Mouse (Mus musculus) hindbrain, embryonic 14.5 days (tissue): ENCODE results near the gene Dip2a. TPM values are rescaled to one million over a fixed set of nuclear protein-coding genes. Genes with fewer than 3 reads are reported as not detected.

Source experiments
- ATAC-seq: fragments of 200-750 bp; cut with Nextera tagmentation; 2 replicates; pipeline ENCODE4 v1.8.0; 2017; ENCODE audit warnings: moderate number of reproducible peaks, mild to moderate bottlenecking, moderate TSS enrichment, moderate library complexity; ENCODE audit not compliant: low FRiP score
- DNase-seq: peaks from one replicate; pipeline ENCODE4 v3.0.0-alpha.2; 2015; ENCODE audit warnings: low spot score
- H3K27ac ChIP-seq: fragments of 300-500 bp; sonication (generic); 2 replicates; pipeline ENCODE4 v1.5.1; 2014; ENCODE audit warnings: mild to moderate bottlenecking, moderate library complexity
- H3K27me3 ChIP-seq: fragments of 300-500 bp; sonication (generic); 2 replicates; pipeline ENCODE4 v1.6.1; 2014; ENCODE audit warnings: mild to moderate bottlenecking, low read length, mixed read lengths; ENCODE audit not compliant: control insufficient read depth, insufficient read depth
- H3K36me3 ChIP-seq: fragments of 300-500 bp; sonication (generic); replicated peaks from 2 replicates; pipeline ENCODE4 v1.6.1; 2014; ENCODE audit not compliant: control insufficient read depth, insufficient read depth
- H3K4me1 ChIP-seq: fragments of 300-500 bp; sonication (generic); replicated peaks from 2 replicates; pipeline ENCODE4 v1.6.1; 2014; ENCODE audit warnings: antibody characterized with exemption, low read length, mixed read lengths; ENCODE audit not compliant: control insufficient read depth, insufficient read depth
- H3K4me2 ChIP-seq: fragments of 300-500 bp; sonication (generic); replicated peaks from 2 replicates; pipeline ENCODE4 v1.6.1; 2014; ENCODE audit warnings: mild to moderate bottlenecking, moderate library complexity
- H3K4me3 ChIP-seq: fragments of 300-500 bp; sonication (generic); replicated peaks from 2 replicates; pipeline ENCODE4 v1.5.1; 2014; ENCODE audit warnings: mild to moderate bottlenecking, low read length
- H3K9ac ChIP-seq: fragments of 300-500 bp; sonication (generic); 2 replicates; pipeline ENCODE4 v1.6.1; 2014
- H3K9me3 ChIP-seq: fragments of 300-500 bp; sonication (generic); 2 replicates; pipeline ENCODE4 v1.6.1; 2016; ENCODE audit warnings: low read length; ENCODE audit not compliant: control insufficient read depth
- WGBS: fragments of 180-500 bp; shearing (Covaris S2); extraction: QIAGEN DNeasy Blood & Tissue Kit; methylation state at CpG from one replicate; pipeline ENCODE4 v1.1.7; 2014; 5-methylcytosine and 5-hydroxymethylcytosine counted together
- polyA plus RNA-seq: library from polyadenylated mRNA; unstranded; fragments of >200 nt; fragmentation: Nextera tagmentation; extraction: Ambion mirVana; gene quantifications from 2 replicates; pipeline ENCODE4 v1.2.1, GENCODE M21; 2014

The Dip2a gene
- polyA plus RNA-seq, 1 experiment from 2014 or later = 11.3 TPM

- ATAC-seq = peak; percentile 98
- H3K4me3 ChIP-seq = peak within 1 kb of the TSS; percentile 91
- no peaks in the 10 kb centered on the region for H3K27me3 ChIP-seq
- DNase-seq = peak; percentile 95
- H3K9me3 ChIP-seq = no peaks in the 10 kb centered on the region
- peaks cover 28% of the 10 kb centered on the region for H3K4me1 ChIP-seq
- peak within 1 kb of the TSS; percentile 97 for H3K27ac ChIP-seq
- peak within 1 kb of the TSS; percentile 79 for H3K4me2 ChIP-seq
- peak within 1 kb of the TSS; percentile 91 for H3K9ac ChIP-seq
- WGBS = under 1% methylated on average over 47 of the region's 47 CpGs
- peaks cover 16% of the 10 kb centered on the region; the same call in 1 of the 2 replicates for H3K36me3 ChIP-seq
These were observed 107.5 kb downstream of the Dip2a start, which contains the start of gene Prmt2 for GRCm38 (mm10) chr10:76237341-76238225. Prmt2 (minus strand) TSS chr10:76237865.

GRCm38 (mm10) chr10:76229627-76230026 is 115.5 kb downstream of the Dip2a start:
- Histone ChIP-seq H3K36me3 (peaks cover 30% of the 10 kb centered on the region), H3K9me3 (no peaks in the 10 kb centered on the region), H3K9ac (no peak overlapping the region), H3K4me1 (peaks cover 7% of the 10 kb centered on the region; the same call in 1 of the 2 replicates), H3K4me3 (no peak overlapping the region), H3K27ac (no peak overlapping the region), H3K27me3 (no peaks in the 10 kb centered on the region), H3K4me2 (no peak overlapping the region)
- ATAC-seq (no peak), DNase-seq (no peak)
- 74% methylated on average over 1 of the region's 1 CpGs for WGBS

- H3K9ac ChIP-seq = no peak overlapping the region
- DNase-seq (no peak), ATAC-seq (no peak)
- H3K4me2 ChIP-seq = no peak overlapping the region
- H3K36me3 ChIP-seq = peaks cover 62% of the 10 kb centered on the region
- H3K4me1 ChIP-seq = no peaks in the 10 kb centered on the region
- WGBS = 97% methylated on average over 11 of the region's 11 CpGs
- no peak overlapping the region for H3K4me3 ChIP-seq
- no peaks in the 10 kb centered on the region for H3K9me3 ChIP-seq
- H3K27ac ChIP-seq = no peak overlapping the region
- H3K27me3 ChIP-seq = no peaks in the 10 kb centered on the region
These were observed 119.1 kb downstream of the Dip2a start for GRCm38 (mm10) chr10:76225944-76226343.

- ATAC-seq = no peak
- Histone ChIP-seq H3K27ac (no peak overlapping the region), H3K9me3 (peaks cover 18% of the 10 kb centered on the region; the same call in 1 of the 2 replicates), H3K9ac (no peak overlapping the region), H3K4me3 (no peak overlapping the region), H3K36me3 (peaks cover 99% of the 10 kb centered on the region), H3K4me1 (no peaks in the 10 kb centered on the region), H3K27me3 (no peaks in the 10 kb centered on the region), H3K4me2 (no peak overlapping the region)
- WGBS = 88% methylated on average over 9 of the region's 9 CpGs
- no peak for DNase-seq
These were observed 126.9 kb downstream of the Dip2a start for GRCm38 (mm10) chr10:76218240-76218639.

- DNase-seq = no peak
- peaks cover 99% of the 10 kb centered on the region for H3K36me3 ChIP-seq
- H3K27ac ChIP-seq = no peak overlapping the region
- H3K27me3 ChIP-seq = no peaks in the 10 kb centered on the region
- no peaks in the 10 kb centered on the region for H3K4me1 ChIP-seq
- WGBS = 97% methylated on average over 17 of the region's 17 CpGs
- peaks cover 18% of the 10 kb centered on the region; the same call in 1 of the 2 replicates for H3K9me3 ChIP-seq
- no peak overlapping the region for H3K4me2 ChIP-seq
- no peak for ATAC-seq
- no peak overlapping the region for H3K9ac ChIP-seq
- H3K4me3 ChIP-seq = no peak overlapping the region
These were observed 128.0 kb downstream of the Dip2a start for GRCm38 (mm10) chr10:76217056-76217455.

- H3K9me3 ChIP-seq = peaks cover 18% of the 10 kb centered on the region; the same call in 1 of the 2 replicates
- DNase-seq = no peak
- no peak overlapping the region for H3K27ac ChIP-seq
- no peaks in the 10 kb centered on the region for H3K4me1 ChIP-seq
- no peak overlapping the region for H3K9ac ChIP-seq
- H3K4me3 ChIP-seq = no peak overlapping the region
- ATAC-seq = no peak
- H3K27me3 ChIP-seq = no peaks in the 10 kb centered on the region
- WGBS = 96% methylated on average over 4 of the region's 4 CpGs
- H3K4me2 ChIP-seq = no peak overlapping the region
- H3K36me3 ChIP-seq = peaks cover 99% of the 10 kb centered on the region
These were observed 130.9 kb downstream of the Dip2a start for GRCm38 (mm10) chr10:76214161-76214560.

GRCm38 (mm10) chr10:76212121-76212520 is 133.0 kb downstream of the Dip2a start:
- Histone ChIP-seq H3K9me3 (peaks cover 18% of the 10 kb centered on the region; the same call in 1 of the 2 replicates), H3K27ac (no peak overlapping the region), H3K36me3 (peaks cover 99% of the 10 kb centered on the region), H3K9ac (no peak overlapping the region), H3K4me1 (no peaks in the 10 kb centered on the region), H3K27me3 (no peaks in the 10 kb centered on the region), H3K4me2 (no peak overlapping the region), H3K4me3 (no peak overlapping the region)
- 97% methylated on average over 6 of the region's 6 CpGs for WGBS
- ATAC-seq = no peak
- no peak for DNase-seq

- Histone ChIP-seq H3K9me3 (peaks cover 16% of the 10 kb centered on the region; the same call in 1 of the 2 replicates), H3K27ac (no peak overlapping the region), H3K36me3 (peaks cover 99% of the 10 kb centered on the region), H3K4me2 (no peak overlapping the region), H3K4me1 (no peaks in the 10 kb centered on the region), H3K4me3 (no peak overlapping the region), H3K27me3 (no peaks in the 10 kb centered on the region), H3K9ac (no peak overlapping the region)
- ATAC-seq = no peak
- 90% methylated on average over 7 of the region's 7 CpGs for WGBS
- no peak for DNase-seq
These were observed 134.3 kb downstream of the Dip2a start for GRCm38 (mm10) chr10:76210806-76211205.
